Mouse (Mus musculus) thymus, adult 2 months (tissue): ENCODE results near the gene Zmynd10. TPM values are rescaled to one million over a fixed set of nuclear protein-coding genes. Genes with fewer than 3 reads are reported as not detected.

Experiments used
- DNase-seq: peaks from one replicate; pipeline ENCODE4 v3.0.0; 2021
- H3K27ac ChIP-seq: fragments of 200-500 bp; 2 replicates; pipeline ENCODE4 v1.5.1; 2012; ENCODE audit warnings: low read length, control low read depth; ENCODE audit not compliant: control insufficient read depth, insufficient read depth
- H3K27me3 ChIP-seq: fragments of 200-500 bp; 2 replicates; pipeline ENCODE4 v1.6.1; 2012; ENCODE audit warnings: mild to moderate bottlenecking, low read length, moderate library complexity, mixed read lengths; ENCODE audit not compliant: control insufficient read depth, insufficient read depth
- H3K36me3 ChIP-seq: fragments of 200-500 bp; 2 replicates; pipeline ENCODE4 v1.6.1; 2012; ENCODE audit warnings: mild to moderate bottlenecking, low read length, moderate library complexity; ENCODE audit not compliant: control insufficient read depth, insufficient read depth
- H3K4me1 ChIP-seq: fragments of 200-500 bp; replicated peaks from 2 replicates; pipeline ENCODE4 v1.6.1; 2012; ENCODE audit warnings: low read length; ENCODE audit not compliant: control insufficient read depth, insufficient read depth
- H3K4me3 ChIP-seq: fragments of 200-500 bp; 2 replicates; pipeline ENCODE4 v1.5.1; 2012; ENCODE audit warnings: mild to moderate bottlenecking, low read length, control low read depth, moderate library complexity; ENCODE audit not compliant: control insufficient read depth, insufficient read depth
- CTCF ChIP-seq: fragments of 200-500 bp; IDR thresholded peaks from 2 replicates; pipeline ENCODE4 v1.5.1; 2012; ENCODE audit warnings: mild to moderate bottlenecking, control low read depth, low read length, moderate library complexity, borderline replicate concordance; ENCODE audit not compliant: control insufficient read depth, poor library complexity, insufficient read depth; ENCODE audit errors: extremely low read depth
- POLR2A ChIP-seq: fragments of 200-500 bp; IDR thresholded peaks from 2 replicates; pipeline ENCODE4 v1.6.1; 2012; ENCODE audit warnings: mild to moderate bottlenecking, low read length, control low read depth, moderate library complexity; ENCODE audit not compliant: control insufficient read depth, poor library complexity, insufficient read depth; ENCODE audit errors: extremely low read depth
- WGBS: fragments of 180-500 bp; shearing (Covaris S2); methylation state at CpG from one replicate; pipeline ENCODE4 v1.1.7; 2018; 5-methylcytosine and 5-hydroxymethylcytosine counted together
- polyA plus RNA-seq: library from polyadenylated mRNA; depleted of rRNA; stranded (reverse); fragments of >200 nt; gene quantifications from 2 replicates; pipeline ENCODE4 v1.2.3, GENCODE M21; 2012; rRNA removed

Gene Zmynd10
- polyA plus RNA-seq, 1 experiment, result 3.4 TPM

GRCm38 (mm10) chr9:107599433-107599832 is 52.3 kb downstream of the Zmynd10 start:
- Histone ChIP-seq H3K27me3 (no peaks in the 10 kb centered on the region), H3K4me3 (no peak overlapping the region), H3K27ac (no peak overlapping the region), H3K4me1 (peaks cover 14% of the 10 kb centered on the region), H3K36me3 (no peaks in the 10 kb centered on the region)
- DNase-seq, result no peak
- TF ChIP-seq POLR2A (no peak), CTCF (no peak)
- 96% methylated on average over 9 of the region's 9 CpGs for WGBS

GRCm38 (mm10) chr9:107599842-107600241 is 52.7 kb downstream of the Zmynd10 start:
- H3K27me3 ChIP-seq, result no peaks in the 10 kb centered on the region
- H3K36me3 ChIP-seq, result no peaks in the 10 kb centered on the region
- TF ChIP-seq CTCF (no peak), POLR2A (no peak)
- WGBS, result 93% methylated on average over 14 of the region's 14 CpGs
- DNase-seq, result no peak
- peaks cover 14% of the 10 kb centered on the region for H3K4me1 ChIP-seq
- H3K27ac ChIP-seq, result no peak overlapping the region
- no peak overlapping the region for H3K4me3 ChIP-seq

- H3K27ac ChIP-seq, result no peak overlapping the region
- TF ChIP-seq POLR2A, result no peak
- TF ChIP-seq CTCF, result no peak
- 82% methylated on average over 12 of the region's 12 CpGs for WGBS
Observed at GRCm38 (mm10) chr9:107600745-107601144, 53.6 kb downstream of the Zmynd10 start.

More at GRCm38 (mm10) chr9:107600745-107601144, 53.6 kb downstream of the Zmynd10 start:
- Histone ChIP-seq H3K27me3 (no peaks in the 10 kb centered on the region), H3K4me3 (no peak overlapping the region), H3K4me1 (peaks cover 14% of the 10 kb centered on the region), H3K36me3 (no peaks in the 10 kb centered on the region)
- no peak for DNase-seq

Other genes with a start within 250 kb of the Zmynd10 start
- 23.6 and 25.5 TPM in 2 replicates for gene Hemk1, start 208.9 kb upstream of the Zmynd10 start, polyA plus RNA-seq
- gene 6430571L13Rik, start 206.7 kb upstream of the Zmynd10 start, polyA plus RNA-seq, result 0.91 and 1.2 TPM in 2 replicates
- gene Cacna2d2, start 147.7 kb upstream of the Zmynd10 start, polyA plus RNA-seq, result 7.7 and 8.9 TPM in 2 replicates
- 49.6 and 55.7 TPM in 2 replicates for gene Tmem115, start 13.4 kb upstream of the Zmynd10 start, polyA plus RNA-seq
- 78.7 and 84.3 TPM in 2 replicates for gene Cyb561d2, start 5.1 kb upstream of the Zmynd10 start, polyA plus RNA-seq
- gene Nprl2, start 5.1 kb upstream of the Zmynd10 start, polyA plus RNA-seq, result 74.5 and 83.5 TPM in 2 replicates
- 48.8 and 50.8 TPM in 2 replicates for gene Rassf1, start 4.3 kb downstream of the Zmynd10 start, polyA plus RNA-seq
- gene Tusc2, start 16.0 kb downstream of the Zmynd10 start, polyA plus RNA-seq, result 67.3 and 68.1 TPM in 2 replicates
- 35.6 and 39.8 TPM in 2 replicates for gene Hyal2, start 20.6 kb downstream of the Zmynd10 start, polyA plus RNA-seq
- 8.3 and 10.9 TPM in 2 replicates for gene Hyal1, start 29.6 kb downstream of the Zmynd10 start, polyA plus RNA-seq
- 102 and 103 TPM in 2 replicates for gene Naa80, start 31.6 kb downstream of the Zmynd10 start, polyA plus RNA-seq
- 2.4 TPM in 2 replicates for gene Hyal3, start 33.5 kb downstream of the Zmynd10 start, polyA plus RNA-seq
- 65.1 and 67.4 TPM in 2 replicates for gene Ifrd2, start 40.3 kb downstream of the Zmynd10 start, polyA plus RNA-seq
- gene Sema3b, start 61.9 kb downstream of the Zmynd10 start, polyA plus RNA-seq, result 4.3 and 4.9 TPM in 2 replicates
- gene Gnai2, start 88.1 kb downstream of the Zmynd10 start, polyA plus RNA-seq, result 1,154 and 1,267 TPM in 2 replicates
- 9.1 and 11.2 TPM in 2 replicates for gene Slc38a3, start 122.2 kb downstream of the Zmynd10 start, polyA plus RNA-seq
- gene Gnat1, start 132.4 kb downstream of the Zmynd10 start, polyA plus RNA-seq, result 0.13 and 0.34 TPM in 2 replicates
- 35.5 and 41.3 TPM in 2 replicates for gene Sema3f, start 163.2 kb downstream of the Zmynd10 start, polyA plus RNA-seq
- 176 and 197 TPM in 2 replicates for gene Rbm5, start 223.7 kb downstream of the Zmynd10 start, polyA plus RNA-seq